25 mouse cellular contexts compared by ENCODE assay signal in the genomic region with DNA sequence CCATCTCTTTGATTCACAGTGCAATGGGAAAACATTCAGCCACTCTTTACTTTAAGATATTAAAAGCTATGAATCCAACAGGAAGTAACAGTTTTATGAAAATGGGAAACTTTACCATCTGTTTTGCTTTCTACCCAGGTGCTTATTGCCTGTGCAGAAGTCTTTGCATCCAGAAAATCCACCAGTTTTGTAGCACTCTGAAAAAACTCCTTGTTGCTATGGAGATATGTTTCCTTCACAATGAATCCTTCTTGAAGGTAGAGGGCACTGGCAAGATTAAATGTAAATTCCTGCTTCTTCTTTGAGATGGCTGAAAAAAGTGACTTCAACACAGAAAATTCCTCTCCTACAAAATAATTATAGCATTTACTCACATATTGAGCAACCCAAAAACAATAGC. TPM values are rescaled to one million over a fixed set of nuclear protein-coding genes. Genes with fewer than 3 reads are reported as not detected.
DNase-seq lines count a peak whose midpoint lies in the region; ATAC-seq and TF ChIP-seq lines count a peak whose summit lies in the region.
"Had no signal": no experiment of that assay in that cellular context is flagged by ENCODE, and none has a peak within 500 bp of the region (broad histone marks: within the 10 kb centered on the region; RNA-seq: fewer than 3 reads in every experiment).

No protein-coding gene starts in this region.

- no peaks in the 10 kb centered on the region for H3K27me3 ChIP-seq in hindbrain, postnatal 0 days (ENCODE audit: insufficient read depth, low read length)
- no peaks in the 10 kb centered on the region for H3K27me3 ChIP-seq in hindbrain, embryonic 12.5 days
- H3K27me3 ChIP-seq: embryonic facial prominence, embryonic 12.5 days; heart, embryonic 13.5 days had no signal

- intact Hi-C loops in left cerebral cortex, postnatal 25 days (cut with DNase I) = no loop called here

- no peak for ATAC-seq in hindbrain, postnatal 0 days
- ATAC-seq in hindbrain, embryonic 12.5 days (ENCODE audit: low FRiP score) = no peak
- ATAC-seq: hindbrain, embryonic 16.5 days had no signal

- H3K36me3 ChIP-seq in hindbrain, postnatal 0 days (ENCODE audit: insufficient read depth, low read length) = no peaks in the 10 kb centered on the region
- no peaks in the 10 kb centered on the region for H3K36me3 ChIP-seq in hindbrain, embryonic 12.5 days
- H3K36me3 ChIP-seq: embryonic facial prominence, embryonic 12.5 days; heart, embryonic 13.5 days had no signal

- H3K9me3 ChIP-seq in hindbrain, postnatal 0 days (ENCODE audit: low read length) = no peaks in the 10 kb centered on the region
- H3K9me3 ChIP-seq in hindbrain, embryonic 12.5 days (replicated peaks) = no peaks in the 10 kb centered on the region
- H3K9me3 ChIP-seq: embryonic facial prominence, embryonic 12.5 days; heart, embryonic 13.5 days had no signal

- no peak overlapping the region for H3K4me3 ChIP-seq in hindbrain, postnatal 0 days (ENCODE audit: low read length)
- H3K4me3 ChIP-seq in hindbrain, embryonic 12.5 days = no peak overlapping the region
- H3K4me3 ChIP-seq: embryonic facial prominence, embryonic 12.5 days; heart, embryonic 13.5 days had no signal

- no peaks in the 10 kb centered on the region for H3K4me1 ChIP-seq in hindbrain, postnatal 0 days (ENCODE audit: insufficient read depth, low read length)
- no peaks in the 10 kb centered on the region for H3K4me1 ChIP-seq in hindbrain, embryonic 12.5 days
- H3K4me1 ChIP-seq: embryonic facial prominence, embryonic 12.5 days; heart, embryonic 13.5 days had no signal

- H3K9ac ChIP-seq in hindbrain, postnatal 0 days (replicated peaks; ENCODE audit: low read length) = no peak overlapping the region
- H3K9ac ChIP-seq in hindbrain, embryonic 12.5 days = no peak overlapping the region
- H3K9ac ChIP-seq: embryonic facial prominence, embryonic 12.5 days; heart, embryonic 13.5 days had no signal

- TF ChIP-seq POLR2A in brain, embryonic 14.5 days (IDR thresholded peaks at IDR 0.05; ENCODE audit: borderline replicate concordance, extremely low read depth, insufficient read depth, insufficient read length, poor library complexity, severe bottlenecking) = no peak

- peak; percentile 45 for DNase-seq in hindbrain, postnatal 0 days (ENCODE audit: low spot score)
- DNase-seq in left cerebral cortex, postnatal 25 days (ENCODE audit: low spot score in 2 of 2) = peak; percentile 9 to 51
- no peak for DNase-seq in left cerebral cortex, adult 8-10 months (ENCODE audit: low spot score in 2 of 2)
- DNase-seq in brain, adult 2 months (ENCODE audit: low read depth, low spot score) = peak; percentile 74
- peak; percentile 11 for DNase-seq in brain, embryonic 14.5 days (ENCODE audit: low read depth)
- DNase-seq in thymus, postnatal 14 days = no peak
- DNase-seq: adrenal gland, adult 2 months; adrenal gland, postnatal 25 days; cerebellum, adult 11-12 months; cerebellum, adult 9-10 months; cerebellum, postnatal 25 days; gastrocnemius, postnatal 25 days; heart, postnatal 36 days had no signal

- H3K4me2 ChIP-seq in hindbrain, postnatal 0 days (ENCODE audit: low read depth, low read length) = no peak overlapping the region
- H3K4me2 ChIP-seq in hindbrain, embryonic 12.5 days (replicated peaks) = no peak overlapping the region
- H3K4me2 ChIP-seq: embryonic facial prominence, embryonic 12.5 days; heart, embryonic 13.5 days had no signal

- no peak for TF ChIP-seq CTCF in hindbrain, postnatal 0 days (IDR thresholded peaks at IDR 0.05; ENCODE audit: low read depth)
- TF ChIP-seq CTCF in brain, embryonic 14.5 days (IDR thresholded peaks at IDR 0.05; ENCODE audit: borderline replicate concordance, extremely low read depth, insufficient read depth, insufficient read length) = no peak

- no peak overlapping the region for H3K27ac ChIP-seq in hindbrain, postnatal 0 days
- H3K27ac ChIP-seq in hindbrain, embryonic 12.5 days = no peak overlapping the region
- H3K27ac ChIP-seq: embryonic facial prominence, embryonic 12.5 days; heart, embryonic 13.5 days had no signal

RNA-seq across cellular contexts. Expression of gene Serpini2, which starts 10.5 kb away (rescaled TPM):
- total RNA-seq in hindbrain, postnatal 0 days (2014; rRNA removed) = not detected in 2 replicates
- not detected in 2 replicates for polyA plus RNA-seq in hindbrain, postnatal 0 days (2015; fragmentation: Nextera tagmentation; extraction: Ambion mirVana)
- polyA plus RNA-seq in hindbrain, embryonic 12.5 days (2016; fragmentation: Nextera tagmentation; extraction: Ambion mirVana) = not detected in 2 replicates
- not detected for total RNA-seq in left cerebral cortex, postnatal 25 days (2021)
- total RNA-seq in left cerebral cortex, adult 8-10 months (2022) = not detected
- polyA plus RNA-seq in brain, embryonic 14.5 days (2012; rRNA removed) = not detected in 2 replicates
- total RNA-seq: adrenal gland, adult 2 months; adrenal gland, postnatal 25 days; ES-E14; gastrocnemius, adult 18-20 months; gastrocnemius, postnatal 25 days; granulocyte monocyte progenitor cell, adult 5-6 weeks; heart, postnatal 36 days had no signal
- polyA plus RNA-seq: adrenal gland, adult 2 months; cortical plate, adult 2 months; embryonic facial prominence, embryonic 12.5 days; forebrain, embryonic 11.5 days; frontal cortex, adult 2 months; heart, embryonic 13.5 days; heart, postnatal 0 days; hindbrain, embryonic 11.5 days; hindbrain, embryonic 16.5 days had no signal

Comparison
In these comparisons a context has a peak if more than half of its experiments do, and no peak if none do; other contexts are left out.
1. DNase-seq: peak in hindbrain, postnatal 0 days (single experiment), left cerebral cortex, postnatal 25 days (2 of 2), brain, adult 2 months (single experiment) and brain, embryonic 14.5 days (single experiment); none in left cerebral cortex, adult 8-10 months (0 of 2) and thymus, postnatal 14 days (single experiment).